ENCODE assay signal across 8 mouse cellular contexts in the genomic region with DNA sequence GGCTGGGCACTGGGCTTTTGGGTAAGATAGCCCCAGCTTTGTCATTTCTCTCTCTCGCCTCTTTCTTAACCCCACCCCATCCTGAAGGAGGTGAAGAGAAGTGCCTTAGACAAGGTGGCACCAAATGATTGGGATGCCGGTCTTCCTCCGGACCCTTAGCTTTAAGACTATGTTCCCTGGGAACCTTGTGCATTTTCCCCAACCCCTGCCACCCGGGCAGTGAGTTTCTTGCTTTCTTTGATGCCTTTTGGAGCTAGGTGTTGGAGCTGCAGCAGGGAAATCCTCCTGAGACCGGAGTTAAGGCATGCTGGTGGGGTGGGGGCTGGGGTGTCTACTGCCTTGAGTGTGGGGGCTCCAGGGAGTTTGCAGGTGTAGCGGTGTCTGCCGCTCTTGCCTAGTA. TPM values are rescaled to one million over a fixed set of nuclear protein-coding genes. Genes with fewer than 3 reads are reported as not detected.
A peak's percentile ranks its signal among the peaks of the same experiment; 100 is the strongest.
DNase-seq lines count a peak whose midpoint lies in the region; ATAC-seq and TF ChIP-seq lines count a peak whose summit lies in the region.

No protein-coding gene starts in this region.

- peaks cover 100% of the 10 kb centered on the region for H3K27me3 ChIP-seq in forebrain, embryonic 10.5 days (ENCODE audit: poor library complexity, severe bottlenecking)
- H3K27me3 ChIP-seq in intestine, embryonic 16.5 days (replicated peaks; ENCODE audit: control insufficient read depth, insufficient read depth, low read length) = peaks cover 61% of the 10 kb centered on the region
- H3K27me3 ChIP-seq in neural tube, embryonic 13.5 days = peaks cover 98% of the 10 kb centered on the region

- H3K9ac ChIP-seq in intestine, embryonic 16.5 days (ENCODE audit: low read depth, low read length) = peak overlapping the region; percentile 53; the same call in 1 of the 2 replicates
- peak overlapping the region; percentile 65 for H3K9ac ChIP-seq in neural tube, embryonic 13.5 days

- peak overlapping the region; percentile 95 for H3K4me2 ChIP-seq in intestine, embryonic 16.5 days (ENCODE audit: low read depth, low read length)
- H3K4me2 ChIP-seq in neural tube, embryonic 13.5 days = peak overlapping the region; percentile 92

- no peaks in the 10 kb centered on the region for H3K36me3 ChIP-seq in forebrain, embryonic 10.5 days (replicated peaks)
- no peaks in the 10 kb centered on the region for H3K36me3 ChIP-seq in intestine, embryonic 16.5 days (ENCODE audit: control insufficient read depth, insufficient read depth, low read length)
- no peaks in the 10 kb centered on the region for H3K36me3 ChIP-seq in neural tube, embryonic 13.5 days

- TF ChIP-seq CTCF in layer of hippocampus, adult 2 months (conservative IDR thresholded peaks at IDR 0.05) = no peak

- H3K4me1 ChIP-seq in forebrain, embryonic 10.5 days = peaks cover 70% of the 10 kb centered on the region
- H3K4me1 ChIP-seq in intestine, embryonic 16.5 days (ENCODE audit: control insufficient read depth, insufficient read depth, low read length) = peaks cover 9% of the 10 kb centered on the region
- H3K4me1 ChIP-seq in neural tube, embryonic 13.5 days (replicated peaks) = peaks cover 18% of the 10 kb centered on the region

- no peak overlapping the region for H3K27ac ChIP-seq in layer of hippocampus, adult 2 months
- 0 out of 2 replicates have a peak overlapping the region, but pooled peaks have one; percentile 20 for H3K27ac ChIP-seq in forebrain, embryonic 10.5 days
- no peak overlapping the region for H3K27ac ChIP-seq in intestine, embryonic 16.5 days (ENCODE audit: low read length)
- H3K27ac ChIP-seq in neural tube, embryonic 13.5 days (replicated peaks) = no peak overlapping the region

- no peak for ATAC-seq in intestine, embryonic 16.5 days
- no peak for ATAC-seq in neural tube, embryonic 13.5 days (ENCODE audit: low read depth)
- ATAC-seq in cerebellum, adult (ENCODE audit: insufficient number of reproducible peaks, low FRiP score, low TSS enrichment) = no peak

- no peaks in the 10 kb centered on the region for H3K9me3 ChIP-seq in forebrain, embryonic 10.5 days
- H3K9me3 ChIP-seq in intestine, embryonic 16.5 days (ENCODE audit: control insufficient read depth, low read length) = no peaks in the 10 kb centered on the region
- H3K9me3 ChIP-seq in neural tube, embryonic 13.5 days = no peaks in the 10 kb centered on the region

- no peak for DNase-seq in layer of hippocampus, adult 2 months (ENCODE audit: low spot score in 2 of 2)
- no peak for DNase-seq in layer of hippocampus, adult 8-10 months (ENCODE audit: low spot score in 2 of 2)
- no peak for DNase-seq in forebrain, embryonic 10.5 days (ENCODE audit: extremely low spot score, low spot score)
- no peak for DNase-seq in urinary bladder, postnatal 36 days (ENCODE audit: low spot score in 2 of 2)
- no peak for DNase-seq in retina, postnatal 1 day

- H3K4me3 ChIP-seq in layer of hippocampus, adult 2 months = peak overlapping the region; percentile 66
- peak overlapping the region; percentile 59 for H3K4me3 ChIP-seq in forebrain, embryonic 10.5 days
- peak overlapping the region; percentile 57 for H3K4me3 ChIP-seq in intestine, embryonic 16.5 days (ENCODE audit: low read length)
- peak overlapping the region; percentile 51 for H3K4me3 ChIP-seq in neural tube, embryonic 13.5 days

- 4% methylated on average over 7 of the region's 7 CpGs for WGBS in forebrain, embryonic 10.5 days
- whole genome bisulfite sequencing in intestine, embryonic 16.5 days = 2% methylated on average over 7 of the region's 7 CpGs
- 6% methylated on average over 7 of the region's 7 CpGs for WGBS in neural tube, embryonic 13.5 days

RNA-seq across cellular contexts. Expression of a gene that starts 0.9 kb away (rescaled TPM):
- 10 to 100 TPM; 10.9 to 12.1 TPM for total RNA-seq in layer of hippocampus, adult 2 months (2021)
- 10 to 100 TPM; 14.6 to 17.4 (median 15.7) TPM for total RNA-seq in layer of hippocampus, adult 8-10 months (2022)
- polyA plus RNA-seq in forebrain, embryonic 10.5 days (2016; fragmentation: Nextera tagmentation; extraction: Ambion mirVana) = 0.25 and 0.41 TPM in 2 replicates
- polyA plus RNA-seq in intestine, embryonic 16.5 days (2015; fragmentation: Nextera tagmentation; extraction: Ambion mirVana) = 0.13 and 0.15 TPM in 2 replicates
- 0.11 and 0.25 TPM in 2 replicates for polyA plus RNA-seq in neural tube, embryonic 13.5 days (2015; fragmentation: Nextera tagmentation; extraction: Ambion mirVana)

RNA-seq across cellular contexts. Expression of a gene that starts 21.5 kb away (rescaled TPM):
- 100 to 1,000 TPM; 245 to 254 TPM for total RNA-seq in layer of hippocampus, adult 2 months (2021)
- total RNA-seq in layer of hippocampus, adult 8-10 months (2022) = 100 to 1,000 TPM; 209 to 270 (median 239) TPM
- polyA plus RNA-seq in forebrain, embryonic 10.5 days (2016; fragmentation: Nextera tagmentation; extraction: Ambion mirVana) = 3.6 and 4.5 TPM in 2 replicates
- 1.9 and 2.1 TPM in 2 replicates for polyA plus RNA-seq in intestine, embryonic 16.5 days (2015; fragmentation: Nextera tagmentation; extraction: Ambion mirVana)
- polyA plus RNA-seq in neural tube, embryonic 13.5 days (2015; fragmentation: Nextera tagmentation; extraction: Ambion mirVana) = 9.2 and 9.7 TPM in 2 replicates

RNA-seq across cellular contexts. Expression of a gene that starts 42.7 kb away (rescaled TPM):
- total RNA-seq in layer of hippocampus, adult 2 months (2021) = under 1 TPM; 0.44 to 0.72 TPM
- 1 to 10 TPM in 1 of 4 experiments, under 1 TPM in 3; 0.43 to 1.0 (median 0.59) TPM for total RNA-seq in layer of hippocampus, adult 8-10 months (2022)
- polyA plus RNA-seq in forebrain, embryonic 10.5 days (2016; fragmentation: Nextera tagmentation; extraction: Ambion mirVana) = not detected in 2 replicates
- 0.15 and 0.36 TPM in 2 replicates for polyA plus RNA-seq in intestine, embryonic 16.5 days (2015; fragmentation: Nextera tagmentation; extraction: Ambion mirVana)
- not detected in 2 replicates for polyA plus RNA-seq in neural tube, embryonic 13.5 days (2015; fragmentation: Nextera tagmentation; extraction: Ambion mirVana)
